Mouse (Mus musculus): Measurements from ENCODE around the gene Olfr223.
A peak's percentile ranks its signal among the peaks of the same experiment; 100 is the strongest.
"Not testable (repeated sequence)": the region's sequence is repeated elsewhere in the genome, so short reads cannot be mapped to it uniquely, and the experiment has no call there.

The Olfr223 gene

DNA sequence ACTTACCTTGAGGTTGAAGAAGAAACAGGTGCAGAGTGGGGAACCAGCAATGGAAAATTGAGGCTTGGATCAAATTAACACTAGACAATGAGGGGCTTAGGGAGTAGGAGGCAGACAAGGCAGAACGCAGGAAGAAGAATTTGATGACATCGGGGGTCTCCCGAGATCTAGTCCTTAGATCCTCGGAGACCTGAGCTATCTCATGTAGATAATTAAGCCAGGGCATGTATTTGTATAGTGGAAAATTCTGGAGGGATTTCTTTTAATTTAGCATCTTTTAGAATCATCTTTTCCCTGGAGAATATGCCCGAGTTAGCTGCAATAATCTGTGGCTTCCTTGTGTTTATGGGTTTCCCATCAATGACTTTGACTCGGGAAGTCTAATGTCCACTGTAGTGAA is at the start of gene Olfr223:
Gene Olfr223, minus strand, starts transcription at position 101 of the 400 bp plus-strand sequence.
- no peak for DNase-seq (ENCODE audit: low spot score)

DNA sequence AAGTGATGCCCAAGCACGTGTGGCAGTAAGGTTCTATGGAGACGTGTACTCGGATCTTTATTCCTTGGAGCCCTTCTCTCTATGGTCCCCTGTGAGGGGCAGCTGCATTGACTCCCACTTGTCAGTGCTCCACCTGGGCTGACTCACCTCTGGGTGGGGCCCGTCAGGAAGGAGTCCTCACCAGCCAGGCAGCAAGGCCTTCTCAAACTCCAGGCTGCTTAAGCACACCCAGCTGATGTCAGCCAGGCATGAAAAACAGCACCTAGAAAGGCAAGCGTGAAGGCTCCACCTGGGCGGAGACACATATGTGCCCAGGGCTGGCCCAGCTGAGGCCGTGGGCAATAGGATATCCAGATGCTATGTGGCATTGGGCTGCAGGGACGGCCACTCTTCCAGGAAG is 49.3 kb upstream of the Olfr223 start:
- DNase-seq (ENCODE audit: low spot score), result no peak

DNA sequence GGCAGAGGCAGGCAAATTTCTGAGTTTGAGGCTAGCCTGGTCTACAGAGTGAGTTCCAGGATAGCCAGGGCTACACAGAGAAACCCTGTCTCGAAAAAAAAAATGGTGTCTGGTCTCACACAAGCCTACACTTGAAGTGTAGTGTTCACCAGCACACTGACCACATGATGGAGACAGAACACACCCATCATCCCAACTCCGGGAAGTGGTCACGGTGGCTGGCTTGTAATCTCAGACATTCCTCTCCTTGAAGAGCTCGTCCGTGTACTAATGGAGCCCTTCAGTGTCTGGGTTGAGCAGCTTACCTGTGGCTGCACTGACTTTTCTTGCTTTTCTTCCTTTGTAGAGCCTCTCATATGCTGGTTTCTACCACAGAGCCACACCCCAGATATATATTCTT is 48.1 kb upstream of the Olfr223 start:
- no peak for DNase-seq (ENCODE audit: low spot score)

DNA sequence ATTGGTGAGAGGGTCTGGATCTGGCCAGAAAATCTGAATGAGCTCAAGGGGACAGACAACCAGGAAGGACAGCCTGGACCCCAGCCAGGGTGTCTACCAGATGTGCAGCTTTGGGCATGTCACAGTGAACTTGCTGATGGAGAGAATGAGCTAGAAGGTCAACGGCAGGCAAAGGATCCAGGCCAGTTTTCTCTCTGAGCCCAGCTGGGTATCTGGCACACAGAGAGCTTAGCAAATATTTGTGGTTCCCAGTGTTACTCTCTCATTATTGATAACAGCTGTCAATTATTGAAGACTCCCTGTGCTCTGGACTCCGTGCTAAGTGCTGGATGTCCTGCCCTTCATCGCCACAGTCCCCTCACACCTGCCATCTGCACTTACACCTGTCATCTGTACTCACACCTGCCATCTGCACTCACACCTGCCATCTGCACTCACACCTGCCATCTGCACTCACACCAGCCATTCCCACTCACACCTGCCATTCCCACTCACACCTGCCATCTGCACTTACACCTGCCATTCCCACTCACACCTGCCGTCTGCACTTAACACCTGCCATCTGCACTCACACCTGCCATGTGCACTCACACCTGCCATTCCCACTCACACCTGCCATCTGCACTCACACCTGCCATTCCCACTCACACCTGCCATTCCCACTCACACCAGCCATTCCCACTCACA is 47.0 kb upstream of the Olfr223 start:
- no peak for DNase-seq (ENCODE audit: low spot score)

DNA sequence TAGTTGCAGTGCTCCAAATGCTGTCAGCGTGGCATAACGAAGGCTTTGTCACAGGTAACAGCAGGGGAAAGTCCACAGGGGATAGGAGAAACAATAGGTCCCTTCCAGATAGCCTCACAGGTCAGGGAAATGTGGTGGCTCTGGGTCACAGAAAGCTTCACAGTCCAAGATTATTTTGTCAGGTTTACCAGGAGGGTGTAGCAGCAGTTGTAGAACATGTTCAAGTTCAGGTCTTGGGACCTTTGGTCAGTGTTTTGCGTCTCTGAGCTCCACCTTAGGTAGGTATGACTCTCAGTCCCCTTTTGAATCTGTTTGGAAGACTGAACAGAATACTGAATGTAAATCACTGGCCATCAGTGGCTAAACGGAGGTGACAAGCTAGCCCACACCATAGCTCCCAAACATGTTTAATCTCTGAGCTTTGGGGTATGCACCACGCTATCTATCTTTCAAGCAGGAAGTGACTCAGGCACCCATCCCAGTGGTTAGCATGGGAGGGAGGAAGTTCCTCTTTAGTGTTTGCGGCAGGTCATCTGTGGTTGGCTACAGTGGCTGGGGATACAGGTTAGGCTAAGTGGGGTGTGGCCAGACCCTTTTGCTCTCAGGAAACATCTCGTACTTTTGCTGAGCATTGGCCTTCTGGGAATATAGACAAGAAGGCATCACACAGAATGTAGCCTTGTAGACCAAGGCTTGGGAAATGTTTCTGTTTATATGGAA is 43.8 kb upstream of the Olfr223 start:
- no peak for DNase-seq (ENCODE audit: low spot score)

DNA sequence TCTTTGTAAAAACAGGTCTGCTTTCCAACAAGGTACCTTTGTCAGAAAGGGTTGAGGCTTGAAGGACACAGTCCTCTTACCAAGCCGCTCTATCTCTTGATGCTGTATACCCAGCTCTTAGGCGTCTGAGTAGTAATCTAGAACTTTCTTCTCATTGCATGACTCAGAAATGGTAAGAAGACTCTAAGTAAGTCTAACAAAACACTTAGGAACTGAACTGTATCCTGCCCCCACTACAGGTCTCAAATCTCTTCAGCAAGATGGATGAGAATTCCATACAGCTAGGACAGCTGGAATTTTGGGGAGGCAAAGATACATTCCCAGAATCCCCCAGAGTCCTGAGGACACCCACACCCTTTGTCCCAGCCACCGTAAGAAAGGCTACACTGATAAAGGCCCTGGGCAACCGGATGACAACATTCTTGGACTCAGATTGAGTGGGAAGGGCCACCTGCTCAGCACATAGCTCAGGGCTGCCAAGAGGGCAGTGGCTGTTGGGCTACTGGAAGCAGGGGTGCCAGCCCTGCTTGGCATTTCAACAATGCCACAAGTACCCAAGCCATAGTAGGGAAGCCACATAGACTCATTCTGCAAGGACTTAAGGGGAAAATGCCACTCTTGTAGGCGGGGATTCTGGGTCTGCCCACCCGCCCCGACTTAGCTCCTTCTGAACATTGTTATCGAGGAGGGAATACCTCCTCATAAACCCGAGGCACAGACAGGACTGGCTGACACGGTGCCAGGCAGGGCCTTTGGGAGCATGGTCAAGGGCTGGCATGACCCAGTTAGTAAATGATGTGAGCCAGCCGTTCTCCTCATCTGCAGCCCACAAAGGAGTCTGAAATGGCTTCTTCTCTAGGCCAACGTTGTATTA is 43.0 kb upstream of the Olfr223 start:
- DNase-seq (ENCODE audit: low spot score), result no peak

DNA sequence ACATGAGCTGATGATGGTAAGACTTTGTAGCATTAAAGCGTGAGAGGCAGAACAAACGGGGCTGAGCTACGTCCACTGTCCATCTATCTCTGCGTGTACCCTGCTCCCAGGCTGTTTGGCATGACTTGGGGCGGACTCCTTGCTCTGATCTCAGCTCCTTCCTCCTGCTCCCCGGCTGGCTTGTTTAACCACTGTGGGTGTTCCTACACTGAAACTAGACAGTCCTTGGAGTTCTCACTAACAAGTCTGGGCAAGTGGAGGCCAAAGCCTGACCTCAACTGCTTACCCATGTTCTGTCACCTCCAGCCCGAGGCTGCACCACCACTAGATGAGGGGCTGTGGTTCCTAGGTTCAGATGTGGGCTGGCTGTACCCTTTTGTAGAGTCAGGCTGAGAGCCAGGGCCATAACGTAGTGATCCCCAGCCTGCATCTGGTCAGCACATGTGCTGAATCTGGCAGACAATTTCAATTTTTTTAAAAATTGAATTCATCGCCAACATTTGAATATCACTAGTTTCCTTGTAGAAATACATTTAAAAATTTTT is 42.2 kb upstream of the Olfr223 start:
- DNase-seq (ENCODE audit: low spot score), result no peak

DNA sequence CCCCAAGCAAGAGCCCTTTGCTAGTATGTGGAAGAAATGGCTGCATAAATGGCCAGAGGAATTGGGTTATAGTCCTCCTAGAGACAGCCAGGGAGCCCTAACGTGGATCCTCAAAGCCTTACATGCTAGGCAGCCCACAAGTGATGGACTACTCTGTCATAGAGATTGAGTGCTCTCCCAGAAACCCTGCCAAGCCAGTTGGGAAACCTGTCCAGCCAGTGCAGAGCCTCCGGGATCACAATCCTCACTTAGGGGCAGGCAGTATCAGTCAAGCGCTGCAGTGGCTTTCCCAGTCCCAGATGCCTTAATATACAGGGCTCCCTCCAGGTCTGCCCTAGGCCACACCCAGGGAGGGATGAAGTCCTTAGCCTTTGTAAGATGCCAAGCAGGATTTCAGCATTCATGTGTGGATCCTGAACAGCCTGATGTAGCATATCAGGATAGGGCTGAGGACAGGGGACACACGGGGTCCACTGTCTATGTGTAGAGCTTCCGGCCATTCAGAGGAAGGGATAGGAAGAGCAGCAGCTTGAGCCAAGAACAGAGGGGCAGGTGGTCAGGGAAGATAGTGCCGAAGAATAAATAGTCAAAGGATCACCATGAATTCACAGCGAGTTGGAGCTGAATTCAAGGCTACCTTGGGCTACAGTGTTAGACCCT is 41.0 kb upstream of the Olfr223 start:
- DNase-seq (ENCODE audit: low spot score), result no peak

DNA sequence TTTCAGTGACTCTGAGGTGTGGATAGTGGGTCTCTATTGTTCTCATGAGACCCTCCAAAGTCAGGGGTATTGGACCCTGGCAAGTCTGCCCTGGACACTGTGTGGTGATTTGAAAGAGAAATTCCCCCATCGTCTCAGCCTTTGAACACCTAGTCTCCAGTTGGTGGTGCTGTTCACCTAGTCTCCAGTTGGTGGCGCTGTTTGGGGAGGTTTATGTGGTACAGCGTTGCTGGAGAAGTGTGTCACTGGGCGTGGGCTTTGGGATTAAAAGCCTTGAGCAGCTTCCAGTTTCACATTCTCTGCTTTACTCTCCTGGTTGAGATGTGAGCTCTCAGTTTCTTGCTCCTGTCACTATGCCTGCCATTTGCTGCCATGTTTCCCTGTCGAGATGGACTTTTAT is 39.9 kb upstream of the Olfr223 start:
- DNase-seq (ENCODE audit: low spot score), result peak; percentile 39

DNA sequence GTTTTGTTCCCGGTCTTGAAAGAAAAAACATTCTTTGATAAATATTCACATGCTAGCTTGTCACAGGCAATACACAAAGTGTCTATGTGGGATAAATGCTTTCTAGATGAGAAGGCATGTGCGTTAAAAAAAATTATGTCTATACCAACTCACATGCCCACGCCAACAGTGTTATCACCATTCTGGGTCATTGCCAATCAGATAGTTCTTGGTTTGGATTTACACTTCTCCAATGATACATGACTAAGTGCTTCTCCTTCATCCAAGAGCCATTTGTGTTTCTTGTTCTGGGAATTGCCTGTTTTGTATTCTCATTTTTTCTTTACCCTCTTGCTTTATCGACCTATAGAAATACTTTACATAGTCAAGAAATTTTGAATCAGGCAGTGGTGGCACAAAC is 38.9 kb upstream of the Olfr223 start:
- no peak for DNase-seq (ENCODE audit: low spot score)

DNA sequence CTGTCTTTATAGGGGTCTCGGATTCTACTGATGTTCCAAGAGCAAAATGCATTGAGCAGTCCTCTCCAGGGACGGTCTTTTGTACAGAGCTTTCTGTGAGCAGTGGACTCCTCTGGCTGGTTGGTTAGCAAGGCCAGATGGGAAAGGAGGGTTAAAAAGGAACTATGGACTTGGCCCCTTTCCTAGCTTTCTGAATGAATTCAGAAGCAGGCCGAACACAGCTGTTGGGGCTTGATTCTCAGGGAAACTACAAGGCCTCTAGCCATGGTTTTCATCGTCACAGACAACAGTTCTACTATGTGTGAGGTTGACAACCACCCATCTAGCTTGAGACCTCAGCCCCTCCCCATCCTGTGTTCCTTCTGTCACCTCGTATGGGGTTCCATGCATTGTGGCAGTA is 36.8 kb upstream of the Olfr223 start:
- DNase-seq (ENCODE audit: low spot score), result no peak

DNA sequence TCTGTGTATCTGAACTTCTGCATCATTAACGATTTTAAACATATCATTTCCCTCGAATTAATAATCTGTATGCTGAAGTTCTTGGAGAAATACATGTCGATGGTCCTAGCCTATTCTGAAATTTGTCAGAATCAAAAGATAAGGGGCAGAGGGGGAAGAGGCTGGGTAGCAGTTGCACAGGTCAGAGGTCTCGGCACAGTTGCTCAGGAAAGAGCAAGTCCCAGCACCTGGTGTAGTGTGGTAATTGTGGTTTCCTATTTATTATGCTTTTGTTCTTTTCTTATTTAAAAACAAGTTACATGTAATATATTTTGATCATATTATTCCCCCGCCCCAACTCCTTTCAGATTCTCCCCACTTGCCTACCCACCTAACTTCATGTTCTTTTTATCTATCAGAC is 35.1 kb upstream of the Olfr223 start:
- DNase-seq (ENCODE audit: low spot score), result no peak

DNA sequence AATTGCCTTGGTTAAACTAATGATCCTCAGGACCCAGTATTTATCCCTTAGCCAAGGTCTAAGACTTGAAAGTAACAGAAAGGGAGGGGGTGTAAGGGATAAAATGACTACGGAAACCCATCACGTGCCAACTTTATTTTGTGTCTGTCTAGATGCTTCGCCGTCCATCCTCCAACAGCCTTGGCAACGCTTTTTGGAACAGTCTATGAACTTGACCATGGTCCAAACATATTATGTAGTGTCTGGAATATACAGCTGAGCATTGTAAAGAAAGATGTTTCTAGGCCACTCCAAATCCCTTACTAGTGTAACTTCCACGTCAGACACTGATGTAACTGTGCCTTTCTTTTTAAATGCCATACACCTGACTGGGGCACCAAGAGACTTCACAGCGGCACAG is 33.1 kb upstream of the Olfr223 start:
- DNase-seq (ENCODE audit: low spot score), result no peak

DNA sequence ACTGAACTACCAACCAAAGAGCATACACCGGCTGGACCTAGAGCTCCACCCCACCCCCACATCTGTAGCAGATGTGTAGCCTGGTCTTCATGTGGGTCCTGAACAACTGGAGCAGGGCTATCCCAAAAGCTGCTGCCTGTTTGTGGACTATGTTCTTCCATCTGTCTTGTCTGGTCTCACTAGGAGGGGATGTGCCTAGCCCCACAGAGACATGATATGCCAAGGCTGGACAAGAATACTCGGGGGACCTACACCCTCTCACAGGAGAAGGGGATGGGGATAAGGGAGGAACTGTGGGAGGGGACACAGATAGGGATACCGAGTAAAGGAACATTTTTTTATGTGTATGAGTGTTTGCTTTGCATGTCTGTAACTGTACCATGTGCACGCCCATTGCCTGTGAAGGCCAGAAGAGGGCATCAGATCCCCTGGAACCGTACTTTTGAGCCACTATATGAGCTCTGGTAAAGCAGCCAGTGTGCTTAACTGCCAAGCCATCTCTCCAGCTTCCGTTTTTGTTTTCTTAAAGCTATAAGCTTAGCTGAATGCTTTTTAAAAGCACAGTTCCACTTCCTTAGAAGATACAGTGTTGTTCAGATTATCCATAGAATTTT is 31.0 kb upstream of the Olfr223 start:
- DNase-seq (ENCODE audit: low spot score), result peak; percentile 38

DNA sequence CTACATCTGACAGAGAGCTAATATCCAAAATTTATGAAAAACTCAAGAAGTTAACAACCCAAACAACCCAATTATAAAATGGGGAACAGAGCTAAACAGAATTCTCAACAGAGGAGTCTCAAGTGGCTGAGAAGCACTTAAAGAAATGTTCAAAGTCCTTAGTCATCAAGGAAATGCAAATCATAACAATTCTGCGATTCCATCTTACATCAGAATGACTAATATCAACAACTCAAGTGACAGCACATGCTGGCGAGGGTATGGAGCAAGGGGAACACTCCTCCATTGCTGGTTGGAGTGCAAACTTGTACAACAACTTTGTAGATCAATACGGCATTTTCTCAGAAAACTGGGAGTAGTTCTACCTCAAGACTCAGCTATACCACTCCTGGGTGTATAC is 29.1 kb upstream of the Olfr223 start:
- no peak for DNase-seq (ENCODE audit: low spot score)

DNA sequence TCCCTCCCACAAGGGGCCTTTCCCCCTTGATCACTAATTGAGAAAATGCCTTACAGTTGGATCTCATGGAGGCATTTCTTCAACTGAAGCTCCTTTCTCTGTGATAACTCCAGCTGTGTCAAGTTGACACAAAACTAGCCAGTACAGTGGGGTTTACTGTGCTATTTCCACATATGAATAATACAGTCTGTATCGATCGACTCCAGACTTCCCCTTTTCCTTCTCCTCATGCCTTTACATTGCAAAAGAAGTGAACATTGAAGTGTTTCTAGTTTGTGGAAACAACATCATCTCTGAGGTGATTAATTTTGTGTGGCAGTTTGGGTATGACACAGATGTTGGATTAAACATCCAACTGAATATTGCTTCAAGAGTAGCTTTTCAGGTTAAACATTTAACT is 23.9 kb upstream of the Olfr223 start:
- not testable (repeated sequence) for DNase-seq (ENCODE audit: low spot score)

DNA sequence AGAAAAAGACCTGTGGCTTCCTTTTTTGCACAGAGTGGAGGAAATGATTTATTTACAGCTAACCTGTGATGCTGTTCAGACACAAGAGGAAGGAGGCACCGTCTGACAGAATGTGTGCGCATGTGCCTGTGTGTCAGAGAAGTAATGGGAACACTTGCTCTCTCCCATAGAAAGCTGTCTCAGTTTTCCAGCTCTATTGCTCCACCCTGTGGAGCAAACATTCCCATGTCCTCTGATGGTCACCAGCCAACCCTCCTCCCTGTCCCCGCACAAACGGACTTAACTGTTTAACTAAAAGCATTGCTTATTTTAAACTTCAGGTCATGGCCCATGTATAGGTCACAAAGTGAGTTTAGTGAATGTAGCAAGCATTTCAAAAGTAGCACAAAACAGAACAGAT is 21.0 kb upstream of the Olfr223 start:
- DNase-seq (ENCODE audit: low spot score), result no peak

DNA sequence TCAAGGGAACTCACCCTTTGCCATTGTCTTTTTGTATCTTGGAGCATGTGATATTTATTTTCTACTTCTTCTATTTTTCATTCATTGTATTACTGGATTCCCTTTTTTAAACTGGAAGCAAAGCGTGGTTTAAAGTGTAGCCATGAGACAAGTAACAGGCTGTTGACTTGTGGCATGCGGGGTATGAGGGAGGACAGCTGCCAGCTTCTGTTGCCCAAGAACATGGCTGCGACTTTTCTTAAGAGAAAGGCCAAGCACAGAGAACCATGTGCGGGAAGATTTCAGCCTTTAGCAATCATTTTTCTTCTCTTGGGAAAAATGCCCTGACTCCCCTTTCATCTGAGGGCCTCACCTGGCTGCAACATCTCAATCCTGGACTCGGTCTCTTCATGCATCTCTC is 18.6 kb upstream of the Olfr223 start:
- no peak for DNase-seq (ENCODE audit: low spot score)

DNA sequence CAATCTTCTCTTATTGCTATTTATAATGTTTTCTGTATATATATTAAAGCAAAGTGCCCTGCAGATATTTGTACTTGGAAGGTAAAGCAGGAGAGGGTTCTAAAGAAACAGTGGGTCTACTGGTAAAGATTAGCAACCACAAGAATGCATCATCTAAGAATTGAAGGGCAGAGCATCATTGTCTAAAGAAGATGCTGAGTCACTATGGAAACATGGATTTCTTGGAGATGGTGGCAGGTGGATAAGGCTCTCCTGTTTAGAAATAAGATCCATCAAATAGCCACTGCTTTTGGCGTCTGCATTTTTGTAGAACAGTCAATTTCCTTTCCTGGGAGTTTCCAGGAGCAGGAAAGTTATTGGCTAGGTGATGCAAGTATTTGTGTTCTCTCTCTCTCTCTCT is 9.2 kb upstream of the Olfr223 start:
- DNase-seq (ENCODE audit: low spot score), result no peak

DNA sequence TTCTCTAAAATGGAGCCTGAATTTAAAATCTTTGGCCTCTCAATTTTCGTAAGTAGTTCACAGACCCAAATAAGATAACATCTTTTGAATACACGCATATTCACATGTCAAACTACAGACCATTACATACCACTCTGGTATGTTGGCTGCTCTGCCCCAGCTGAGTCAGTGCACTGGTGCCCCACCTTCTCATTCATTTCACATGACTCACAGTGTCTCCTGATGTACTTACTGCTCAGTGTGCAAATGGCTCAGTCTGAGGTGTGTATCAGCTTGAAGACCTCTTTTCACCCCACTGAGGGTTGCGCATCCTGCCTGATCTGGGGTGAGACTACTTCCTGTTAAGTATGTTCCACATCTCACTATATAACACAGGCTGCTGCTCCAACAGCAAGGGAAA is 7.8 kb upstream of the Olfr223 start:
- DNase-seq (ENCODE audit: low spot score), result no peak

DNA sequence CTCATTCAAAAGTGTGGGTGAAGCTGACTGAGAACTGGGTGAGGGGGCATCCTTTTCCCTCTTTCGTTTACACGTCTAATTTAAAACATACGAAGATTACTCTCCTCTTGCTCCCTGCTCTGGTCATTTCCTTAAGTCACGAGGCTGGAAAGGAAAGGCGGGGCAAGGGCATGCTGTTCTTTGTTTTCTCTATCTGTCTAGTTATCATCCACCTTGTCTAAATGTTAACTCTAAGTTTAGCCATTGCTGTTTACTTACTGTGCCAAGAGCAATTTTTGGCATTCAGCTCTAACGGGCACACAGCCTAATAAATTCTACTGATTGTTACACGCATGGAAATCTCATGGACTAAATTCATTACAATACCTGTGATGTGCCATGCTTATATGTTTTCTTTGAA is 6.1 kb upstream of the Olfr223 start:
- DNase-seq (ENCODE audit: low spot score), result no peak

DNA sequence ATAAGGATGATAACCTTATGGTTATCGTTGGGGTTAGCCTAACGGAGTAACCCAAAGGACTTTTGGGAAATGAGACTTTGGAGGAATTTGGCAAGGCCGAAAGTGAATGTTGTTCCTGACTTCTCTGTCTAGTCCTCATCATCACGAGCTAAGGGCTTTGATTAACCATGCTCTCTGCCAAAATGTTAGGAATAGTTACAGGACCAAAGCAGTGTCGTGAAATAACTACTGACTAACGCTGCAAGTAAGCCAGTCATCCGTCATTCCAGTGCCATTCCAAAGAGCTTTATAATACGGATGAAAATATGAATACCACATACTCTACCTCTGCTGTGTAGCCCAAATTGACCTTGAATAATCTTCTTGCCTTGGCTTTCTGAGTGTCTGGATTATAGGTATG is 3.9 kb upstream of the Olfr223 start:
- no peak for DNase-seq (ENCODE audit: low spot score)

All from T-cell, adult 2 months (primary cell).